8 mouse cellular contexts compared by ENCODE assay signal in the genomic region with DNA sequence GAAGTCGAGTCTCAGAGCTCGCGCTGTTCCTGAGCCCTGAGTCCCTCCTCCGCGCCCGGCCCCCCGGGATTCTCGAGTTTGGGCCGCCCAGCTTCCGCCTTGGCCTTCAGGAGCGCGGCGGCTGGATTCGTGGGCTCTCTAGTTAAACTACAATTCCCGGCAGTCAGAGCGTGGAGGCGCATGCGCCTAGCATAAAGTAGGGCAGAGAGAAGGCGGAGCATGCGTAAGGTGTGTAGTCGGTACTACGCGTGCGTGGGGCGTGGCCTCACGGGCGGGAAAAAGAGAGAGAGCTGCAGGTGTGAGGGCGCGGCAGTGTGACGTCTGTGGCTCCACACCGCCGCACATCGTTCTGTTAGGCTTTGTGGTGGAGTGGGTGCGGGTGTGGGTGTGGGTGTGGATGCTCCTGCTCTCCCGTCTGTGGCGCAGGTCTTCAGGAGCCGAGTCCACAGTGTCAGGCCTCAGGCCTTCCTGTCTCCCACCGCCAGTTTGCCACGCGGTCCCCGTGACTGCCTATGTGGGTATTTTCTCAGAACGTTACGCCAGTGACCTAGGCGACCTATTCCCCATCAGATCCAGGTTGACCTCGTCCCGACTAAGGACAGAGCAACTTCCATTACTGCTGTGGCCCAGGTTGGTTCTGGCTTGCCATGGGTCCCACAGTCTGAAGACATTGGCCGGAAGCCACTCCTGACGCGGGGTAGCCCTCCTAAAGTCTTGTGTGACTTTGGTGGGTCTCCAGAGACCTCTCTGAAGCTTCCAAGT. TPM values are rescaled to one million over a fixed set of nuclear protein-coding genes. Genes with fewer than 3 reads are reported as not detected.
DNase-seq lines count a peak whose midpoint lies in the region; ATAC-seq lines count a peak whose summit lies in the region.

Cc2d1a (minus strand) TSS at position 168 of the 762 bp plus-strand sequence.
4930432K21Rik (plus strand) TSS at position 257 of the 762 bp plus-strand sequence.

- H3K4me1 ChIP-seq in brown adipose tissue, adult 24 weeks (ENCODE audit: control insufficient read depth, insufficient read depth, insufficient read length, low read length), result peaks cover 6% of the 10 kb centered on the region
- H3K4me1 ChIP-seq in heart, embryonic 13.5 days, result peaks cover 27% of the 10 kb centered on the region
- peaks cover 19% of the 10 kb centered on the region for H3K4me1 ChIP-seq in liver, embryonic 12.5 days
- peaks cover 18% of the 10 kb centered on the region for H3K4me1 ChIP-seq in stomach, embryonic 15.5 days

- WGBS in heart, embryonic 13.5 days, result 16% methylated on average over 49 of the region's 49 CpGs
- WGBS in liver, embryonic 12.5 days (ENCODE audit: insufficient replicate concordance), result 12% methylated on average over 47 of the region's 49 CpGs
- 15% methylated on average over 49 of the region's 49 CpGs for WGBS in stomach, embryonic 15.5 days

- no peak within 1 kb of the TSS for H3K27ac ChIP-seq in brown adipose tissue, adult 24 weeks (replicated peaks; ENCODE audit: low read depth, low read length)
- H3K27ac ChIP-seq in heart, embryonic 13.5 days (replicated peaks), result 0 out of 2 replicates have a peak within 1 kb of the TSS, but pooled peaks have one; percentile 20
- H3K27ac ChIP-seq in liver, embryonic 12.5 days, result peak within 1 kb of the TSS; percentile 52; the same call in 1 of the 2 replicates
- H3K27ac ChIP-seq in stomach, embryonic 15.5 days, result peak within 1 kb of the TSS; percentile 92

- peak; percentile 88 for ATAC-seq in heart, embryonic 13.5 days (ENCODE audit: extremely low read depth, insufficient number of reproducible peaks, low FRiP score, low TSS enrichment)
- ATAC-seq in liver, embryonic 12.5 days, result peak; percentile 92
- ATAC-seq in stomach, embryonic 15.5 days (ENCODE audit: insufficient read depth, low FRiP score, low read depth), result peak; percentile 95

- H3K36me3 ChIP-seq in heart, embryonic 13.5 days, result peaks cover 15% of the 10 kb centered on the region
- peaks cover 19% of the 10 kb centered on the region for H3K36me3 ChIP-seq in liver, embryonic 12.5 days
- H3K36me3 ChIP-seq in stomach, embryonic 15.5 days, result peaks cover 19% of the 10 kb centered on the region

- peak within 1 kb of the TSS; percentile 73 for H3K4me3 ChIP-seq in brown adipose tissue, adult 24 weeks (ENCODE audit: insufficient read depth, low read depth, low read length)
- peak within 1 kb of the TSS; percentile 82 for H3K4me3 ChIP-seq in heart, embryonic 13.5 days
- H3K4me3 ChIP-seq in liver, embryonic 12.5 days, result peak within 1 kb of the TSS; percentile 68
- H3K4me3 ChIP-seq in stomach, embryonic 15.5 days (replicated peaks), result peak within 1 kb of the TSS; percentile 73

- H3K9ac ChIP-seq in heart, embryonic 13.5 days, result peak within 1 kb of the TSS; percentile 97
- H3K9ac ChIP-seq in liver, embryonic 12.5 days, result peak within 1 kb of the TSS; percentile 76
- peak within 1 kb of the TSS; percentile 80 for H3K9ac ChIP-seq in stomach, embryonic 15.5 days

- H3K9me3 ChIP-seq in heart, embryonic 13.5 days, result no peaks in the 10 kb centered on the region
- H3K9me3 ChIP-seq in liver, embryonic 12.5 days (replicated peaks), result no peaks in the 10 kb centered on the region
- H3K9me3 ChIP-seq in stomach, embryonic 15.5 days, result no peaks in the 10 kb centered on the region

- H3K27me3 ChIP-seq in heart, embryonic 13.5 days (replicated peaks), result no peaks in the 10 kb centered on the region
- H3K27me3 ChIP-seq in liver, embryonic 12.5 days (replicated peaks), result no peaks in the 10 kb centered on the region
- H3K27me3 ChIP-seq in stomach, embryonic 15.5 days (replicated peaks), result no peaks in the 10 kb centered on the region

- H3K4me2 ChIP-seq in heart, embryonic 13.5 days, result peak within 1 kb of the TSS; percentile 97
- H3K4me2 ChIP-seq in liver, embryonic 12.5 days, result peak within 1 kb of the TSS; percentile 88
- peak within 1 kb of the TSS; percentile 92 for H3K4me2 ChIP-seq in stomach, embryonic 15.5 days

- DNase-seq in CD4-positive helper T cell, adult 2 months (ENCODE audit: low read depth, low spot score), result peak; percentile 97
- DNase-seq in fat pad, adult 2 months (ENCODE audit: extremely low read depth, low read depth, low spot score), result peak; percentile 75
- DNase-seq in kidney, postnatal 10 days, result peak; percentile 96
- peak; percentile 90 to 93 for DNase-seq in natural killer cell, adult 2 months (ENCODE audit: low spot score in 2 of 2)

RNA-seq across cellular contexts. Expression of gene Cc2d1a, which starts in this region (rescaled TPM):
- 6.8 and 7.1 TPM in 2 replicates for polyA plus RNA-seq in brown adipose tissue, adult 24 weeks (2012; ENCODE audit: insufficient read depth, insufficient read length, missing spikeins)
- polyA plus RNA-seq in heart, embryonic 13.5 days (2015; fragmentation: Nextera tagmentation; extraction: Ambion mirVana), result 14.5 and 15.3 TPM in 2 replicates
- polyA plus RNA-seq in liver, embryonic 12.5 days (2016; fragmentation: Nextera tagmentation; extraction: Ambion mirVana), result 8.2 and 9.6 TPM in 2 replicates
- 22.2 and 22.7 TPM in 2 replicates for polyA plus RNA-seq in stomach, embryonic 15.5 days (2015; fragmentation: Nextera tagmentation; extraction: Ambion mirVana)

RNA-seq across cellular contexts. Expression of gene 4930432K21Rik, which starts in this region (rescaled TPM):
- 0.79 TPM in 1 of 2 replicates, not detected in the other for polyA plus RNA-seq in brown adipose tissue, adult 24 weeks (2012; ENCODE audit: insufficient read depth, insufficient read length, missing spikeins)
- 0.82 and 0.88 TPM in 2 replicates for polyA plus RNA-seq in heart, embryonic 13.5 days (2015; fragmentation: Nextera tagmentation; extraction: Ambion mirVana)
- 0.28 and 0.58 TPM in 2 replicates for polyA plus RNA-seq in liver, embryonic 12.5 days (2016; fragmentation: Nextera tagmentation; extraction: Ambion mirVana)
- 0.91 and 1.2 TPM in 2 replicates for polyA plus RNA-seq in stomach, embryonic 15.5 days (2015; fragmentation: Nextera tagmentation; extraction: Ambion mirVana)
